Mouse (Mus musculus) telencephalon, adult 2 months (tissue): ENCODE results near the gene Bsph2.

ENCODE experiments used
- DNase-seq: peaks from one replicate; pipeline ENCODE4 v3.0.0-alpha.2; 2011; ENCODE audit warnings: low read depth, low spot score

Gene Bsph2

DNA sequence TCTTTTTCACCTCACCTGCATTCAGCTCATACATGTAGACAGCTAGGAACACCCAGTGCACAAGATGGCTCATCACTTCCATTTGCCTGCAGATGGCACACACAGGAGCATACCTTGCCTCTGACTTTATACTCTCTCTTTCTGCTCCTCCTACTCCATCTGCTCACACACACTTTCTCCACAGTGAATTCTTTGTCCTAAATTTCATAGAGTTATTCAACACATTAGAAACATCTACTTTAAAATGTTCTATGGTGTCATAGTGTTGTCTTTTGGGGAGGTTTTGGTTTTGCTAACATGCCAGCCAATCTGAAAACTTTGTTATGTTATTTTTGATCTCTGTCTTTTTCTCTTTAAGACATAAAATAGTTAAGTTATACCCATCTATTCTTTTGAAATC, at the start of gene Bsph2:
TSS of gene Bsph2 (minus strand) at position 101 of the 400 bp plus-strand sequence.
- DNase-seq, result no peak

DNA sequence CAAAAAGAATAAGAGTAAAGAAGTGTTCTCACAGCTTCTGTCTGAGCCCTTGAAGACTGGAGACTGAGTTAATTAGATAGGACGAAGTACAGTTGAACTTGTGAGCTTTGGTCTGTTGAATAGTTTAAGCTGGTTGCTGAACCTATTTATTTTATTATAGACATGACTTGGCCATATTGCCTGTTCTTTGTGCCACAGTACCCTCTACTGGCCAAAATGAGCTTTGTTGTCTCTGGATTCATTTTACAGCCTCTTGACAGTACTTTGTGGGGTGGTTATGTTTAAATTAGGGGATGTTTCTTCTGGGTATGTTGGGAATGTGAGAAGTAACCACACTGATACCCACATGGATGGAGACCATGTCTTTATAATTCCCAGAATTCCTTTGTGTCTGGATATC, 59.3 kb downstream of the Bsph2 start:
- peak; percentile 2 for DNase-seq
